Mouse (Mus musculus): Measurements from ENCODE around the gene Ints1.

DNA sequence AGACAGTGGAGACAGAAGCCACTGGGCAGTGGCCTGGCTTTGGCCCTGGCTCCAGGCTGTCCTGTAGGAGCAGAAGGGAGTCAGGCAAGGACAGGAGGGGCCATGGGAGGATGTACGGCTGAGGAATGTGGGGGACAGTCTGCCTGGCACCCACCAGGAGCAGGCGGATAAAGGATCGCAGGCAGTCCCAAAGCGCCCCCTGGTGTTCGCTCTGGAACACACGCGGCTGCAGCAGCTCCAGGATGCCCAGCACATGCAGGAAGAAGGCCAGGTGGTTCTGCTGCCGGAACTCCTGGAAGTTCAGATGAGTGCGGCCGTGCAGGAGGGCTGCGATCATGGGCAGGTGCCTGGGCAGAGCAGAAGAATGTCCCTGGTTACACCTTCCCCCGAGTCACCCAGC is 20.7 kb downstream of the Ints1 start:
- TF ChIP-seq CTCF (IDR thresholded peaks at IDR 0.05; ENCODE audit: control insufficient read depth, insufficient read depth, insufficient read length), result peak; percentile 76
- TF ChIP-seq USF1 (IDR thresholded peaks at IDR 0.05; ENCODE audit: low read depth), result no peak
- no peak for TF ChIP-seq MYOD1 (IDR thresholded peaks at IDR 0.05; ENCODE audit: control insufficient read depth, insufficient read length, low read depth)
- no peak for TF ChIP-seq CEBPB (IDR thresholded peaks at IDR 0.05; ENCODE audit: low read depth)
- TF ChIP-seq MYOG (IDR thresholded peaks at IDR 0.05; ENCODE audit: control insufficient read depth, extremely low read depth, insufficient read length), result no peak
- TF ChIP-seq MAX (IDR thresholded peaks at IDR 0.05), result no peak

Measured in C2C12 (cell line).